Mouse (Mus musculus) thymus, adult 2 months (tissue): Measurements from ENCODE around the gene Grik3. TPM values are rescaled to one million over a fixed set of nuclear protein-coding genes. Genes with fewer than 3 reads are reported as not detected.

Experiments used
- DNase-seq: peaks from one replicate; pipeline ENCODE4 v3.0.0; 2021
- H3K27ac ChIP-seq: fragments of 200-500 bp; 2 replicates; pipeline ENCODE4 v1.5.1; 2012; ENCODE audit warnings: low read length, control low read depth; ENCODE audit not compliant: control insufficient read depth, insufficient read depth
- H3K27me3 ChIP-seq: fragments of 200-500 bp; 2 replicates; pipeline ENCODE4 v1.6.1; 2012; ENCODE audit warnings: mild to moderate bottlenecking, low read length, moderate library complexity, mixed read lengths; ENCODE audit not compliant: control insufficient read depth, insufficient read depth
- H3K36me3 ChIP-seq: fragments of 200-500 bp; 2 replicates; pipeline ENCODE4 v1.6.1; 2012; ENCODE audit warnings: mild to moderate bottlenecking, low read length, moderate library complexity; ENCODE audit not compliant: control insufficient read depth, insufficient read depth
- H3K4me1 ChIP-seq: fragments of 200-500 bp; replicated peaks from 2 replicates; pipeline ENCODE4 v1.6.1; 2012; ENCODE audit warnings: low read length; ENCODE audit not compliant: control insufficient read depth, insufficient read depth
- H3K4me3 ChIP-seq: fragments of 200-500 bp; 2 replicates; pipeline ENCODE4 v1.5.1; 2012; ENCODE audit warnings: mild to moderate bottlenecking, low read length, control low read depth, moderate library complexity; ENCODE audit not compliant: control insufficient read depth, insufficient read depth
- CTCF ChIP-seq: fragments of 200-500 bp; IDR thresholded peaks from 2 replicates; pipeline ENCODE4 v1.5.1; 2012; ENCODE audit warnings: mild to moderate bottlenecking, control low read depth, low read length, moderate library complexity, borderline replicate concordance; ENCODE audit not compliant: control insufficient read depth, poor library complexity, insufficient read depth; ENCODE audit errors: extremely low read depth
- POLR2A ChIP-seq: fragments of 200-500 bp; IDR thresholded peaks from 2 replicates; pipeline ENCODE4 v1.6.1; 2012; ENCODE audit warnings: mild to moderate bottlenecking, low read length, control low read depth, moderate library complexity; ENCODE audit not compliant: control insufficient read depth, poor library complexity, insufficient read depth; ENCODE audit errors: extremely low read depth
- WGBS: fragments of 180-500 bp; shearing (Covaris S2); methylation state at CpG from one replicate; pipeline ENCODE4 v1.1.7; 2018; 5-methylcytosine and 5-hydroxymethylcytosine counted together
- polyA plus RNA-seq: library from polyadenylated mRNA; depleted of rRNA; stranded (reverse); fragments of >200 nt; gene quantifications from 2 replicates; pipeline ENCODE4 v1.2.3, GENCODE M21; 2012

Grik3 gene
- polyA plus RNA-seq, 1 experiment: 0.13 TPM

DNA sequence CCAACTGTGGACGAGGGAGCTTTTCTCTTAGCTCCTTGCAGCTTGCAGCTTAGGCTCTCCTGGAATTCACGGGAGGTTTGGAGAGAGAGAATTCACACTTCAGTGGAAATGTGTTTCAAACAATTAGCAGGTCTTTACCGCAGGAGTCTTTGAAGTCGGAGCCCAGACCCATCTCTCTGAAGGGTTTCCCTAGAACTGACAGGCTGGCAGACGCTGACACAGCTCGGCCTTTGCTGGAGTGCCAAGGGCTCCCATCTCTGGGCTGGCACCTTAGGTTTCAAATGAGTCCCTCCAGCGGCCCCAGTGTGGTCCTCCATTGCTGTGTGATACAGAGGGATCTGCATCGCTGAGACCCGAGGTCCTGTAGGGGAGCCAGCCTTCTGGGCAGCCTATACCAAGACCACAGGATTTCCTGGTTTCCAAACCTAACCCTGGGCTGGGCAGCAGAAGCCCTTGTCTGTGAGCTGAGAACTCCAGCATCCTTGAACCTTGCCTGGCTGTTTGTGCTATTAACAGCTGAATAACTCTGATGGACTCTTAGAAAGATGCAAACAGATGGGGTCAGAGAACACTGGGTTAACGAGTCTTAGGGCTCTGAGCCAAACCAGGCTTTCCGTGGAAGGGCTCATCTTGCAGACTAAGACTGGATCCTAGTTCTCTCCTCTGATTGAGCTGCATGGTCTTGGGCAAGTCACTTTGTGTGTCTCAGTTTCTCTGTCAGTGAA, 83.6 kb downstream of the Grik3 start:
- Histone ChIP-seq H3K36me3 (no peaks in the 10 kb centered on the region), H3K4me1 (no peaks in the 10 kb centered on the region), H3K27me3 (no peaks in the 10 kb centered on the region), H3K4me3 (no peak overlapping the region), H3K27ac (no peak overlapping the region)
- 12% methylated on average over 11 of the region's 11 CpGs for WGBS
- no peak for DNase-seq
- TF ChIP-seq POLR2A (no peak), CTCF (no peak)

DNA sequence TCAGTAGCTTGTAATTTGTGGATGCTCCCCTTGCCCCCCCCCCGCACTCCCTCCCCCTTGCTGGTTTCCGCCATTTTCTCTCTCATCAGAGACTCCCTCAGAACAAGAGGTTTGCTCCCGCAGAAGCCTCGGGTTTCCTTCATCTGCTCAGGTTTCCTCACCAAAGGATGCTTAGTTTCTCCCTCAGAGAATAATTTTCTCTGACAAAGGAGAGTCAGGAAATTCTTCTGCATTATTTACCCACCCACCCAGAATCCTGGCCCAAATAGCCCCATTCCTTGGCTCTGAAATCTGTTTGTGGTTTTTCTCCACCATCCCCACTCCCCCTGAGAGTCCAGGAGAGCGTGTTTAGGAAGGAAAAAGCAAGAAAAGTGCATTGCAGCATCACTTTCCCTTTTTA, 89.8 kb downstream of the Grik3 start:
- TF ChIP-seq CTCF (no peak), POLR2A (no peak)
- H3K4me1 ChIP-seq: no peaks in the 10 kb centered on the region

DNA sequence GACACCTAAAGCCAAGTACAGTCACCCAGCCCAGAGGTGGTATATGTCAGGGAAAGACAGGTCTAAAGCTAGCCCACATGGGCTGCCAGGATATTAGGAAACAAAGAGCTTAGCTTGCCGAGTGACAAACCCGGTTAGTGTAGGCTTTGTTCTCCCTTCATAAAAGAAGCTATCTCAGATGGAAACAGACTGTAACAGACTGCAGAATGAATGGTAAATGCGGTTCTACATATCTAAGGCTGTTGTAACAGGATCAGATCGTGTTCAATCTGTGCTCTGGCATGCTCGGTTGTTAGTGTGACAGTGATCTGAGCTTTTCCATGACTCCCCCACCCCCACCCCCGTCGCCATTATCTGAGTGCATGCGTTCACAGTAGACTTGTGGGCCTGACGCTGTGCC, 92.8 kb downstream of the Grik3 start:
- 85% methylated on average over 9 of the region's 9 CpGs for WGBS

More for the DNA sequence above, 89.8 kb downstream of the Grik3 start:
- whole genome bisulfite sequencing: 46% methylated on average over 5 of the region's 5 CpGs
- Histone ChIP-seq H3K27ac (no peak overlapping the region), H3K27me3 (no peaks in the 10 kb centered on the region), H3K4me3 (no peak overlapping the region), H3K36me3 (no peaks in the 10 kb centered on the region)
- no peak for DNase-seq

DNA sequence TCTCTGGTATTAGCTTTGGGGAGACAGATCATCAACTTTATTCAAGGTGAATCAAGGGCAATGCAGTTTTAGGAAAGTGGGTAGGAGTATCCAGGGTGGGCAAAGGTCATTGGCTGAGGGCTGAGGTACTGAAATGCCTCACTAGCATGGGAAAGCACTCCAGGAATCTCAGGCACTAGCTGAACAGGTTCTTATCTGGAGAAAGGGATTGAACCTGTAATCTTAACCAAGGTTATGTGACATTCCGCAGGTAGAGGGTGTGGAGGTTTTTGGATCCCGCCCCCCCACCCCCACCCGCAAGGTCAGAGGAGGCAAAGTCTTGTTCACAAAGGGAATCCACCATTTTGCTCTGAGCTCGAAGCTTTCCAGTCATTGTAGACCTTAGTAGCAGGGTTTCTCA, 93.4 kb downstream of the Grik3 start:
- DNase-seq: no peak
- Histone ChIP-seq H3K4me1 (no peaks in the 10 kb centered on the region), H3K4me3 (no peak overlapping the region), H3K27ac (no peak overlapping the region), H3K27me3 (no peaks in the 10 kb centered on the region), H3K36me3 (no peaks in the 10 kb centered on the region)
- 86% methylated on average over 4 of the region's 4 CpGs for WGBS
- TF ChIP-seq CTCF (no peak), POLR2A (no peak)

More for the DNA sequence above, 92.8 kb downstream of the Grik3 start:
- H3K4me1 ChIP-seq: no peaks in the 10 kb centered on the region
- TF ChIP-seq POLR2A (no peak), CTCF (no peak)
- DNase-seq: no peak
- no peaks in the 10 kb centered on the region for H3K36me3 ChIP-seq
- no peak overlapping the region for H3K27ac ChIP-seq
- no peak overlapping the region for H3K4me3 ChIP-seq
- no peaks in the 10 kb centered on the region for H3K27me3 ChIP-seq

DNA sequence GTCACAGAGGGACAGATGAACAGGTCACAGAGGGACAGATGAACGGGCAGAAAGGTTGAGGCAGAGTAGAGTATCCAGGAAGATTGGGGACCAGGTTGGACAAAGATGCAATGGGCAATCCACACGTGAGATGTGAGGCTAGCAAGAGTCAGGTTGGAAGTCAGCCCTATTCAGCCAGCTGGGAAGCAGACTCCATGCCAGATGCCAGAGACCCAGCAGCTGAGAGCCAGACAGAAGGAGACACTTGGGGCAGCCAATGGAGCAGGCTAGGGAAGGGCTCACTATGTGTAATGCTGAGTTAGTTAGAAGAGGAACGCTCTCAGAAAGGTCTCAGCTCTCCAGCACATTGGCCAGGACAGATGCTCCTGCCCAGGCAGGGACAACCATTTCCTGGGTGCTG, 94.2 kb downstream of the Grik3 start:
- no peaks in the 10 kb centered on the region for H3K36me3 ChIP-seq
- 80% methylated on average over 3 of the region's 3 CpGs for WGBS
- no peak for DNase-seq
- H3K4me3 ChIP-seq: no peak overlapping the region
- no peak overlapping the region for H3K27ac ChIP-seq
- H3K27me3 ChIP-seq: no peaks in the 10 kb centered on the region
- no peaks in the 10 kb centered on the region for H3K4me1 ChIP-seq
- TF ChIP-seq POLR2A (no peak), CTCF (no peak)

DNA sequence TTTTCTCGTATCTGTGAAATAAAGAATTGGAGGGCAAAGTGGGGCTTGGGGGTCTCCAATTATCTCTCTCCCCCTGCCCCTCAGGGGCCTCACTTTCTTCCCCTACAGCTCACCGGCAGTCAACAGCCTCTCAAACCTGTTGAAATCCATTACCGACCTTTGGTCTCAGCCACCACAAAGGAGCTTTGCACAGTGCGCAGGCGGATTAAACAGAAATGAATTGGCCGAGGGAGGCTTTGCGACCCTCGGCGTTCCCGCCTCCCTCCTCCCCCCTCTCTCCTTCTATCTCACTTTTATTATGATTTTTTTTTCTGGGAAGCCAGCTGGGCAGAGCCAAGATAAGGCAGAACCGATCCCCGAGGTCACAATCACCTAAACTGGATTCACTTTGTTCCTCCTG, 97.1 kb downstream of the Grik3 start:
- Histone ChIP-seq H3K4me1 (no peaks in the 10 kb centered on the region), H3K27me3 (no peaks in the 10 kb centered on the region), H3K4me3 (no peak overlapping the region), H3K36me3 (no peaks in the 10 kb centered on the region), H3K27ac (no peak overlapping the region)
- no peak for TF ChIP-seq CTCF
- no peak for TF ChIP-seq POLR2A
- WGBS: 54% methylated on average over 12 of the region's 12 CpGs
- DNase-seq: no peak

DNA sequence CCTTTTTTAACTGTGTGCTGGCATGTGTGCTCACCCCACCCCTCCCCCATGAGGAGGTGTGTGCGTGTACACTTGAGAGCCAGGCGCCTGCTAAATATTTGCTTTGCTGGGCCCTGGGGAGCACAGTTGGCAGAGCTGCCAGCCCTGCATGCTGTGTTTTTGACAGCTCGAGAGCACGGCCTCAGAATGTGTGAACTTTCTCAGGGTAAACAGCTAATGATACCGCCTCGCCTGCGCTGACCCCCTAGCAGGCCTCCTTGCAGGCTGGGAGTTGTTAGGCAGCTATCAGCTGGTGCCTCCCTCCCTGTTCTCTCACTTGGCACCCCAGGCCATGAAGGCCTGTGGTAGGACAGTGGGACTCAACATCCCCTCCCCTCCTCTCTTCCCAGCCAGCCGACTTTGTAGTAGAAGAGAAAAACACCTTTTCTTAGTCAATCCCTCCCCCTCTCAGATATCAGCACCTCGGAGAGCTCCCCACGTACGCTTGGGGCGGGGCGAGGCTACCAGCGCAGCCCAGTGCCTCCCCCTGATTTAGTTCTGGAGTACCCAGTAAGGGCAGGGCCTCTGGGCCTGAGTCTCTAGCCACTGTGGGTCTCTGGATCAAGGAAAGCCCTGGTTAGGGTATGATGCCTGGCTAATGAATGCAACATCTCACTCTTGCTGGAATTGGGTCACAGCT, 99.9 kb downstream of the Grik3 start:
- no peak overlapping the region for H3K4me3 ChIP-seq
- H3K27ac ChIP-seq: no peak overlapping the region
- TF ChIP-seq POLR2A (no peak), CTCF (no peak)
- no peaks in the 10 kb centered on the region for H3K36me3 ChIP-seq
- peak; percentile 6 for DNase-seq
- WGBS: 18% methylated on average over 14 of the region's 14 CpGs
- H3K4me1 ChIP-seq: no peaks in the 10 kb centered on the region
- no peaks in the 10 kb centered on the region for H3K27me3 ChIP-seq
